In genomic region chr12:64967470-64967869, GRCm38 (mm10) we compare ENCODE assay signal across 8 mouse cellular contexts. TPM values are rescaled to one million over a fixed set of nuclear protein-coding genes. Genes with fewer than 3 reads are reported as not detected.
DNase-seq lines count a peak whose midpoint lies in the region; ATAC-seq and TF ChIP-seq lines count a peak whose summit lies in the region.

No protein-coding gene starts in this region.

- no peak for TF ChIP-seq CTCF in E14TG2a.4 (conservative IDR thresholded peaks at IDR 0.05; ENCODE audit: low read length)

- peak overlapping the region; percentile 98 for H3K4me2 ChIP-seq in embryonic facial prominence, embryonic 12.5 days (replicated peaks)
- peak overlapping the region; percentile 95 for H3K4me2 ChIP-seq in hindbrain, embryonic 12.5 days (replicated peaks)
- peak overlapping the region; percentile 87 for H3K4me2 ChIP-seq in neural tube, embryonic 11.5 days (ENCODE audit: low read depth)

- peak overlapping the region; percentile 82 for H3K9ac ChIP-seq in embryonic facial prominence, embryonic 12.5 days
- H3K9ac ChIP-seq in hindbrain, embryonic 12.5 days: peak overlapping the region; percentile 94
- H3K9ac ChIP-seq in neural tube, embryonic 11.5 days (ENCODE audit: low read length): no peak overlapping the region

- no peak overlapping the region for H3K27ac ChIP-seq in embryonic facial prominence, embryonic 12.5 days
- no peak overlapping the region for H3K27ac ChIP-seq in hindbrain, embryonic 12.5 days
- H3K27ac ChIP-seq in neural tube, embryonic 11.5 days (ENCODE audit: low read depth, low read length): no peak overlapping the region

- peak; percentile 24 for DNase-seq in CD4-positive, CD25-positive, alpha-beta regulatory T cell, adult 2 months (ENCODE audit: low read depth, low spot score)
- peak; percentile 21 for DNase-seq in liver
- DNase-seq in neural tube, embryonic 11.5 days (ENCODE audit: low spot score): peak; percentile 13
- DNase-seq in layer of hippocampus, adult 9-11 months: no peak

- H3K4me3 ChIP-seq in E14TG2a.4 (replicated peaks; ENCODE audit: low read length): peak overlapping the region; percentile 95
- H3K4me3 ChIP-seq in embryonic facial prominence, embryonic 12.5 days: peak overlapping the region; percentile 95
- H3K4me3 ChIP-seq in hindbrain, embryonic 12.5 days: peak overlapping the region; percentile 85
- H3K4me3 ChIP-seq in neural tube, embryonic 11.5 days (ENCODE audit: low read depth, low read length): peak overlapping the region; percentile 92

- H3K9me3 ChIP-seq in E14TG2a.4 (ENCODE audit: low read length): peaks cover 19% of the 10 kb centered on the region
- H3K9me3 ChIP-seq in embryonic facial prominence, embryonic 12.5 days: no peaks in the 10 kb centered on the region
- H3K9me3 ChIP-seq in hindbrain, embryonic 12.5 days (replicated peaks): no peaks in the 10 kb centered on the region
- no peaks in the 10 kb centered on the region for H3K9me3 ChIP-seq in neural tube, embryonic 11.5 days (ENCODE audit: control insufficient read depth, low read length)

- peaks cover 31% of the 10 kb centered on the region for H3K4me1 ChIP-seq in E14TG2a.4 (replicated peaks; ENCODE audit: low read depth, low read length)
- peaks cover 37% of the 10 kb centered on the region for H3K4me1 ChIP-seq in embryonic facial prominence, embryonic 12.5 days
- H3K4me1 ChIP-seq in hindbrain, embryonic 12.5 days: peaks cover 46% of the 10 kb centered on the region
- peaks cover 16% of the 10 kb centered on the region for H3K4me1 ChIP-seq in neural tube, embryonic 11.5 days (ENCODE audit: control insufficient read depth, insufficient read depth, low read length)

- no peak for ATAC-seq in CD4-positive, CD25-positive, alpha-beta regulatory T cell, adult 4 months
- no peak for ATAC-seq in embryonic facial prominence, embryonic 12.5 days (ENCODE audit: insufficient number of reproducible peaks, insufficient read depth, low FRiP score, low TSS enrichment)
- no peak for ATAC-seq in hindbrain, embryonic 12.5 days (ENCODE audit: low FRiP score)
- ATAC-seq in neural tube, embryonic 11.5 days (ENCODE audit: insufficient read depth, low FRiP score, low TSS enrichment): no peak

- H3K27me3 ChIP-seq in E14TG2a.4 (ENCODE audit: insufficient read depth, low read length): no peaks in the 10 kb centered on the region
- H3K27me3 ChIP-seq in embryonic facial prominence, embryonic 12.5 days: no peaks in the 10 kb centered on the region
- no peaks in the 10 kb centered on the region for H3K27me3 ChIP-seq in hindbrain, embryonic 12.5 days
- H3K27me3 ChIP-seq in neural tube, embryonic 11.5 days (ENCODE audit: control insufficient read depth, insufficient read depth, low read length): no peaks in the 10 kb centered on the region

- 1% methylated on average over 9 of the region's 9 CpGs for WGBS in embryonic facial prominence, embryonic 12.5 days
- 0% methylated on average over 9 of the region's 9 CpGs for WGBS in hindbrain, embryonic 12.5 days
- WGBS in neural tube, embryonic 11.5 days: under 1% methylated on average over 9 of the region's 9 CpGs

- peaks cover 28% of the 10 kb centered on the region for H3K36me3 ChIP-seq in E14TG2a.4 (ENCODE audit: insufficient read depth, low read length)
- no peaks in the 10 kb centered on the region for H3K36me3 ChIP-seq in embryonic facial prominence, embryonic 12.5 days
- no peaks in the 10 kb centered on the region for H3K36me3 ChIP-seq in hindbrain, embryonic 12.5 days
- H3K36me3 ChIP-seq in neural tube, embryonic 11.5 days (ENCODE audit: control insufficient read depth, insufficient read depth, low read length): no peaks in the 10 kb centered on the region

RNA-seq across cellular contexts. Expression of gene Togaram1, which starts 1.9 kb away (rescaled TPM):
- polyA plus RNA-seq in CD4-positive, CD25-positive, alpha-beta regulatory T cell, adult 4 months (2017; shearing (Covaris generic)): 10 to 100 TPM; 21.0 to 23.1 TPM
- 29.5 and 30.8 TPM in 2 replicates for polyA plus RNA-seq in embryonic facial prominence, embryonic 12.5 days (2016; fragmentation: Nextera tagmentation; extraction: Ambion mirVana)
- 26.7 and 30.0 TPM in 2 replicates for polyA plus RNA-seq in hindbrain, embryonic 12.5 days (2016; fragmentation: Nextera tagmentation; extraction: Ambion mirVana)
- polyA plus RNA-seq in neural tube, embryonic 11.5 days (2014; fragmentation: Nextera tagmentation; extraction: Ambion mirVana): 24.1 and 26.7 TPM in 2 replicates

RNA-seq across cellular contexts. Expression of gene Klhl28, which starts 2.1 kb away (rescaled TPM):
- polyA plus RNA-seq in CD4-positive, CD25-positive, alpha-beta regulatory T cell, adult 4 months (2017; shearing (Covaris generic)): 10 to 100 TPM; 27.5 to 31.9 TPM
- 11.9 and 14.2 TPM in 2 replicates for polyA plus RNA-seq in embryonic facial prominence, embryonic 12.5 days (2016; fragmentation: Nextera tagmentation; extraction: Ambion mirVana)
- polyA plus RNA-seq in hindbrain, embryonic 12.5 days (2016; fragmentation: Nextera tagmentation; extraction: Ambion mirVana): 22.2 and 23.1 TPM in 2 replicates
- 20.6 and 20.7 TPM in 2 replicates for polyA plus RNA-seq in neural tube, embryonic 11.5 days (2014; fragmentation: Nextera tagmentation; extraction: Ambion mirVana)

RNA-seq across cellular contexts. Expression of gene Gm527, which starts 49.8 kb away (rescaled TPM):
- polyA plus RNA-seq in CD4-positive, CD25-positive, alpha-beta regulatory T cell, adult 4 months (2017; shearing (Covaris generic)): under 1 TPM; 0.66 to 0.92 TPM
- 4.3 and 4.7 TPM in 2 replicates for polyA plus RNA-seq in embryonic facial prominence, embryonic 12.5 days (2016; fragmentation: Nextera tagmentation; extraction: Ambion mirVana)
- polyA plus RNA-seq in hindbrain, embryonic 12.5 days (2016; fragmentation: Nextera tagmentation; extraction: Ambion mirVana): 4.0 and 5.1 TPM in 2 replicates
- polyA plus RNA-seq in neural tube, embryonic 11.5 days (2014; fragmentation: Nextera tagmentation; extraction: Ambion mirVana): 2.5 and 4.7 TPM in 2 replicates
